Mouse (Mus musculus) embryonic facial prominence, embryonic 14.5 days (tissue): ENCODE data around the gene Gstm7. TPM values are rescaled to one million over a fixed set of nuclear protein-coding genes. Genes with fewer than 3 reads are reported as not detected.

ENCODE experiments used
- ATAC-seq: fragments of 200-750 bp; cut with Nextera tagmentation; 2 replicates; pipeline ENCODE4 v1.8.0; 2017; ENCODE audit warnings: low read depth, moderate number of reproducible peaks, moderate TSS enrichment
- DNase-seq: peaks from one replicate; pipeline ENCODE4 v3.0.0-alpha.2; 2015; ENCODE audit warnings: low spot score
- H3K27ac ChIP-seq: fragments of 300-500 bp; sonication (generic); replicated peaks from 2 replicates; pipeline ENCODE4 v1.5.1; 2014; ENCODE audit warnings: low read depth, mild to moderate bottlenecking, low read length, moderate library complexity
- H3K27me3 ChIP-seq: fragments of 300-500 bp; sonication (generic); replicated peaks from 2 replicates; pipeline ENCODE4 v1.6.1; 2014; ENCODE audit warnings: low read length; ENCODE audit not compliant: control insufficient read depth, insufficient read depth
- H3K36me3 ChIP-seq: fragments of 300-500 bp; sonication (generic); 2 replicates; pipeline ENCODE4 v1.6.1; 2014; ENCODE audit warnings: low read length, mixed read lengths; ENCODE audit not compliant: control insufficient read depth, insufficient read depth
- H3K4me1 ChIP-seq: fragments of 300-500 bp; sonication (generic); 2 replicates; pipeline ENCODE4 v1.6.1; 2014; ENCODE audit warnings: antibody characterized with exemption, low read length; ENCODE audit not compliant: control insufficient read depth, insufficient read depth
- H3K4me2 ChIP-seq: fragments of 300-500 bp; sonication (generic); 2 replicates; pipeline ENCODE4 v1.6.1; 2014; ENCODE audit warnings: low read depth, mild to moderate bottlenecking, low read length, moderate library complexity, mixed read lengths
- H3K4me3 ChIP-seq: fragments of 300-500 bp; sonication (generic); 2 replicates; pipeline ENCODE4 v1.5.1; 2014; ENCODE audit warnings: low read depth, mild to moderate bottlenecking, low read length
- H3K9ac ChIP-seq: fragments of 300-500 bp; sonication (generic); 2 replicates; pipeline ENCODE4 v1.6.1; 2014; ENCODE audit warnings: low read depth, mild to moderate bottlenecking, low read length, moderate library complexity, mixed read lengths
- H3K9me3 ChIP-seq: fragments of 300-500 bp; sonication (generic); 2 replicates; pipeline ENCODE4 v1.6.1; 2016; ENCODE audit warnings: low read length; ENCODE audit not compliant: control insufficient read depth
- WGBS: fragments of 180-500 bp; shearing (Covaris S2); extraction: QIAGEN DNeasy Blood & Tissue Kit; methylation state at CpG from one replicate; pipeline ENCODE4 v1.1.7; 2014; 5-methylcytosine and 5-hydroxymethylcytosine counted together
- polyA plus RNA-seq: library from polyadenylated mRNA; unstranded; fragments of >200 nt; fragmentation: Nextera tagmentation; extraction: Ambion mirVana; gene quantifications from 2 replicates; pipeline ENCODE4 v1.2.1, GENCODE M21; 2014

The Gstm7 gene
- polyA plus RNA-seq, 1 experiment from 2014 or later = 13.9 TPM

- H3K4me1 ChIP-seq = no peaks in the 10 kb centered on the region
- no peak within 1 kb of the TSS for H3K4me3 ChIP-seq
- H3K27ac ChIP-seq = no peak within 1 kb of the TSS
- H3K27me3 ChIP-seq = no peaks in the 10 kb centered on the region
- no peaks in the 10 kb centered on the region for H3K9me3 ChIP-seq
- ATAC-seq = no peak
- H3K4me2 ChIP-seq = no peak within 1 kb of the TSS
- DNase-seq = no peak
- no peak within 1 kb of the TSS for H3K9ac ChIP-seq
- H3K36me3 ChIP-seq = no peaks in the 10 kb centered on the region
- WGBS = 86% methylated on average over 4 of the region's 5 CpGs
These were observed 54.6 kb downstream of the Gstm7 start, which contains the start of gene Eps8l3 for GRCm38 (mm10) chr3:107877005-107877404. Eps8l3 (plus strand) TSS chr3:107877229.

Other genes with a start within 250 kb of the Gstm7 start
- 89.3 and 95.0 TPM in 2 replicates for gene Ahcyl1, start 235.3 kb downstream of the Gstm7 start, polyA plus RNA-seq
- gene Csf1, start 171.3 kb downstream of the Gstm7 start, polyA plus RNA-seq = 18.1 and 21.4 TPM in 2 replicates
- not detected in 2 replicates for gene Eps8l3, start 54.6 kb downstream of the Gstm7 start, polyA plus RNA-seq
- gene Gstm5, start 36.0 kb downstream of the Gstm7 start, polyA plus RNA-seq = 226 and 261 TPM in 2 replicates
- gene Gstm6, start 11.9 kb upstream of the Gstm7 start, polyA plus RNA-seq = 7.5 and 7.7 TPM in 2 replicates
- 0.17 TPM in 1 of 2 replicates, not detected in the other for gene Gstm3, start 37.5 kb upstream of the Gstm7 start, polyA plus RNA-seq
- 60.5 and 64.7 TPM in 2 replicates for gene Gstm2, start 54.6 kb upstream of the Gstm7 start, polyA plus RNA-seq
- gene Gstm1, start 86.2 kb upstream of the Gstm7 start, polyA plus RNA-seq = 223 and 225 TPM in 2 replicates
- gene Gstm4, start 113.1 kb upstream of the Gstm7 start, polyA plus RNA-seq = 14.1 and 14.2 TPM in 2 replicates
- gene Ampd2, start 154.8 kb upstream of the Gstm7 start, polyA plus RNA-seq = 31.6 and 33.8 TPM in 2 replicates
- 0.35 and 0.53 TPM in 2 replicates for gene Gnat2, start 161.0 kb upstream of the Gstm7 start, polyA plus RNA-seq
- 157 and 172 TPM in 2 replicates for gene Gnai3, start 214.3 kb upstream of the Gstm7 start, polyA plus RNA-seq
- gene Gpr61, start 223.1 kb upstream of the Gstm7 start, polyA plus RNA-seq = 0.42 and 0.45 TPM in 2 replicates